Mouse (Mus musculus) forebrain, embryonic 11.5 days (tissue): Measurements from ENCODE around the gene 4930558K02Rik. TPM values are rescaled to one million over a fixed set of nuclear protein-coding genes. Genes with fewer than 3 reads are reported as not detected.

ENCODE experiments used
- ATAC-seq: fragments of 200-750 bp; cut with Nextera tagmentation; replicated peaks from 2 replicates; pipeline ENCODE4 v1.8.0; 2017; ENCODE audit warnings: moderate TSS enrichment; ENCODE audit not compliant: low FRiP score
- DNase-seq: peaks from one replicate; pipeline ENCODE4 v3.0.0-alpha.2; 2017; ENCODE audit warnings: low spot score
- H3K27ac ChIP-seq: fragments of 300-500 bp; sonication (generic); 2 replicates; pipeline ENCODE4 v1.5.1; 2014; ENCODE audit warnings: low read depth, low read length
- H3K27me3 ChIP-seq: fragments of 300-500 bp; sonication (generic); 2 replicates; pipeline ENCODE4 v1.6.1; 2014; ENCODE audit warnings: mild to moderate bottlenecking, low read length, mixed read lengths; ENCODE audit not compliant: control insufficient read depth, insufficient read depth
- H3K36me3 ChIP-seq: fragments of 300-500 bp; sonication (generic); 2 replicates; pipeline ENCODE4 v1.6.1; 2014; ENCODE audit warnings: mild to moderate bottlenecking, low read length, moderate library complexity, mixed read lengths; ENCODE audit not compliant: control insufficient read depth, insufficient read depth
- H3K4me1 ChIP-seq: fragments of 300-500 bp; sonication (generic); replicated peaks from 2 replicates; pipeline ENCODE4 v1.6.1; 2014; ENCODE audit warnings: low read length, mixed read lengths; ENCODE audit not compliant: control insufficient read depth, insufficient read depth
- H3K4me2 ChIP-seq: fragments of 300-500 bp; sonication (generic); 2 replicates; pipeline ENCODE4 v1.6.1; 2014; ENCODE audit warnings: low read depth, mild to moderate bottlenecking, low read length, moderate library complexity, mixed read lengths; ENCODE audit not compliant: severe bottlenecking
- H3K4me3 ChIP-seq: fragments of 300-500 bp; sonication (generic); 2 replicates; pipeline ENCODE4 v1.5.1; 2014; ENCODE audit warnings: low read depth, low read length
- H3K9ac ChIP-seq: fragments of 300-500 bp; sonication (generic); 2 replicates; pipeline ENCODE4 v1.6.1; 2014; ENCODE audit warnings: low read length
- H3K9me3 ChIP-seq: fragments of 300-500 bp; sonication (generic); 2 replicates; pipeline ENCODE4 v1.6.1; 2016; ENCODE audit warnings: low read length, mixed read lengths; ENCODE audit not compliant: control insufficient read depth
- WGBS: fragments of 180-500 bp; shearing (Covaris S2); extraction: QIAGEN DNeasy Blood & Tissue Kit; methylation state at CpG from one replicate; pipeline ENCODE4 v1.1.7; 2014; 5-methylcytosine and 5-hydroxymethylcytosine counted together
- polyA plus RNA-seq: library from polyadenylated mRNA; unstranded; fragments of >200 nt; fragmentation: Nextera tagmentation; extraction: Ambion mirVana; gene quantifications from 2 replicates; pipeline ENCODE4 v1.2.1, GENCODE M21; 2014

Gene 4930558K02Rik
- polyA plus RNA-seq, 1 experiment from 2014 or later = not detected

GRCm38 (mm10) chr1:161894126-161894525 lies 85.3 kb downstream of the 4930558K02Rik start:
- no peak for DNase-seq
- H3K27me3 ChIP-seq = no peaks in the 10 kb centered on the region

More at GRCm38 (mm10) chr1:161894126-161894525, 85.3 kb downstream of the 4930558K02Rik start:
- Histone ChIP-seq H3K4me3 (no peak overlapping the region), H3K4me1 (no peaks in the 10 kb centered on the region), H3K36me3 (no peaks in the 10 kb centered on the region), H3K9me3 (no peaks in the 10 kb centered on the region), H3K27ac (no peak overlapping the region), H3K4me2 (no peak overlapping the region), H3K9ac (no peak overlapping the region)
- 81% methylated on average over 2 of the region's 2 CpGs for WGBS
- no peak for ATAC-seq

Other genes starting within 250 kb of the 4930558K02Rik start
- 0.19 TPM in 1 of 2 replicates, not detected in the other for gene Fasl, start 191.1 kb downstream of the 4930558K02Rik start, polyA plus RNA-seq
- 28.2 and 34.0 TPM in 2 replicates for gene Suco, start 103.0 kb downstream of the 4930558K02Rik start, polyA plus RNA-seq
- gene Pigc, start 10.4 kb downstream of the 4930558K02Rik start, polyA plus RNA-seq = 30.1 and 30.6 TPM in 2 replicates